Mouse (Mus musculus) E14TG2a.4 (cell line): ENCODE measurements around the gene Fam189a1.
A peak's percentile ranks its signal among the peaks of the same experiment; 100 is the strongest.

ENCODE experiments used
- CTCF ChIP-seq: conservative IDR thresholded peaks from 2 replicates; pipeline ENCODE4 v1.5.1; 2014; ENCODE audit warnings: low read length
- POU5F1 ChIP-seq: IDR thresholded peaks from 2 replicates; pipeline ENCODE4 v1.6.1; 2014; ENCODE audit warnings: low read length, borderline replicate concordance

DNA sequence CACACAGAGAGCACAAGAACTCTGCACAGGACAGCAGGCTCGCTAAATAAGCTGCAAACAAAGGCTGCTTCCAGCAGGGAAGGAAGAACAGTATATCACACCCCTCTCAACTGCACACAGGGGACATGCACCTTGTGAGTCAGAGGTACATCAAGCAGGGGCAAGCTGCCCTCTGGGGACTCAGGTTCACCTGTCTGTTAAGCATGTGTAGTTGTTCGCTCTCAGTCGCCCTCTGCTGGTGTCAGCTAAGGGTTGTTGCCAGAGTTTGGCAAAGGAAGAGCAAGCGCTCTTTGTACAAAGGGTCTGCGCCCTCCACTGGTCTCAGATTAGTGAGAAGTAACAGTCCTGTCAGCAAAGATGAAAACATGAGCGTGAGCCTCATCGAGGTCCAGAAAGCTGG lies 426.6 kb downstream of the Fam189a1 start:
- TF ChIP-seq CTCF (peak; percentile 55), POU5F1 (no peak)
